Mouse (Mus musculus) megakaryocyte, embryonic 14.5 days (primary cell): ENCODE measurements around the gene Snx3. TPM values are rescaled to one million over a fixed set of nuclear protein-coding genes. Genes with fewer than 3 reads are reported as not detected.

Experiments used
- H3K27me3 ChIP-seq: replicated peaks from 2 replicates; pipeline ENCODE3; 2012; ENCODE audit warnings: inconsistent platforms
- H3K36me3 ChIP-seq: replicated peaks from 2 replicates; pipeline ENCODE3; 2012; ENCODE audit warnings: low read length, inconsistent platforms, mixed read lengths
- H3K4me1 ChIP-seq: 2 replicates; pipeline ENCODE4 v1.6.1; 2012; ENCODE audit warnings: inconsistent platforms
- H3K4me3 ChIP-seq: replicated peaks from 2 replicates; pipeline ENCODE3; 2012; ENCODE audit warnings: moderate library complexity, mild to moderate bottlenecking, inconsistent platforms
- H3K9me3 ChIP-seq: 2 replicates; pipeline ENCODE4 v1.6.1; 2012; ENCODE audit warnings: inconsistent platforms
- FLI1 ChIP-seq: IDR thresholded peaks from 2 replicates; pipeline ENCODE4 v1.6.1; 2012; ENCODE audit warnings: low read length, inconsistent platforms, mixed read lengths
- GATA1 ChIP-seq: IDR thresholded peaks from 3 replicates; pipeline ENCODE4 v1.6.1; 2012; ENCODE audit warnings: mixed read lengths, low read length, inconsistent platforms, borderline replicate concordance
- polyA plus RNA-seq: library from polyadenylated mRNA; stranded (reverse); fragments of >175 nt; gene quantifications from 2 replicates; pipeline ENCODE4 v1.2.3, GENCODE M21; 2012; ENCODE audit warnings: low replicate concordance; ENCODE audit not compliant: insufficient read depth

The Snx3 gene
- 155 and 278 TPM in 2 replicates for polyA plus RNA-seq

DNA sequence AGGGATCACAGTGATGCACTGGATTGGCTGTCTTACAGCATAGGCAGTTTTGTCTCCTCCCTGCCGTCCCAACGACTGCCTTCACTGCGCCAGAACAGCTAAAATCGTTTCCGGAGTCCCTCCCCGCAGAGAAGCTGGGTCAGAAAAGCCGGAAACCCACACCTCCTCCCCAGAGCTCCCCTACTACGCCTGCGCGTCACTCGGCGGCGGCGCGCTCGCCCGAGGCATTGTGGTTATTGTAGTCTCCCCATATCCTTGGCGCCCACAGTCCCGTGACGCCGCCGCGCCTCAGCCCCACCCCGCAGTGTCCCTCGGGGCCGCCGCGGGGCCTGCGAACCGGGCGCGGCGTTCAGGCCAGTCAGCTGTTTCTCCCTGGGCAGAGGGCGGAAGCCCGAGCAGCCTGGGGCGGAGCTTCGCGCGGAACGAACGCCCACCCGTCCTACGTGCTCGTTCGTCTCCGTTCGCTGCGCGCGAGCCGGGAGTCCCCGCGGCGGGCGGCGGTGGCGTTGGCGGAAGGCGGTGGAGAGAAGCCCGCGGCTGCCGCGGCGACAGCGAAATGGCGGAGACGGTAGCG, at the start of gene Snx3:
Snx3 (plus strand) TSS at position 256 of the 574 bp plus-strand sequence.
- Histone ChIP-seq H3K27me3 (no peaks in the 10 kb centered on the region), H3K9me3 (peaks cover 6% of the 10 kb centered on the region; the same call in 1 of the 2 replicates), H3K4me1 (peaks cover 40% of the 10 kb centered on the region), H3K36me3 (peaks cover 21% of the 10 kb centered on the region), H3K4me3 (peak within 1 kb of the TSS; percentile 97)
- no peak for TF ChIP-seq GATA1
- TF ChIP-seq FLI1, result peak; percentile 64; the same call in 1 of the 2 replicates

DNA sequence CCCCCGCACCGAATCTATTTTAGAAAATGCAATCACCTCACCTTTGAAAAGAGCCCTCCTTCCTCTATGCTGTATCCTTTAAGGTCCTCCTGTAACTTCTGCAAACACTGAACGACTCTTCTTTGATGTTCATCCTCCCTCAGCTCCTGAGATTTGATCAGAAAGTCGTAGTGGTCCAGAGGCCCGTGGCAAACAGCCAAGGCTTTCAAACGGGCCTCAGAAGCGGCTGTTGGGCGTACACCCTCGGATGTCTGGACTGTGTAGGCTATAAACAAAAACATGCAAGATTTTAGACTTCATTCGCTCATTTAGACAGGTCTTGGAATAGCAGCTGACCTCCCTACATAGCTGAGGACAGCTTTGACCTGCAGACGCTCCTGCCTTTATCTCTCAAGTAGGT, 47.6 kb upstream of the Snx3 start:
- Histone ChIP-seq H3K4me3 (no peak overlapping the region), H3K27me3 (no peaks in the 10 kb centered on the region), H3K4me1 (peaks cover 43% of the 10 kb centered on the region), H3K36me3 (peaks cover 42% of the 10 kb centered on the region), H3K9me3 (peaks cover 7% of the 10 kb centered on the region)
- TF ChIP-seq GATA1 (no peak), FLI1 (no peak)

DNA sequence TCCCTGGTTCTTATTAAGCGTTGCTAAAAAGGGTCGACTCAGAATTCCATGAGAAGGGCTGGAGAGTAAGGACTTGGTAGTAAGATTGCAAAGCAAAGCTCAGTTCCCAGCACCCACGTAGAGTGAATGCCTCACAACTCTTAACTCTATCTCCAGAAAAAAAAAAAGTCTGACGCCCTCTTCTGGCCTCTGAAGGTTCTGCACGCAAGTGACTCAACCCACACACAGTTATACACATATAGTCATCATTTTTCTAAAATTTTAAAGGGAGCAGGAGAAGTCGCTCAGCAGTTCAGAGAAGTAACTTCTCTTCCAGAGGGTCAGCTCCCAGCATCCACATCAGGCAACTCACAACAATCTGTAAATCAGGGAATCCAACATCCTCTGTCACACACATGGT, 47.1 kb upstream of the Snx3 start:
- H3K27me3 ChIP-seq, result no peaks in the 10 kb centered on the region
- H3K36me3 ChIP-seq, result peaks cover 46% of the 10 kb centered on the region
- H3K9me3 ChIP-seq, result peaks cover 12% of the 10 kb centered on the region
- no peak overlapping the region for H3K4me3 ChIP-seq
- H3K4me1 ChIP-seq, result peaks cover 44% of the 10 kb centered on the region
- TF ChIP-seq GATA1, result no peak
- TF ChIP-seq FLI1, result no peak

DNA sequence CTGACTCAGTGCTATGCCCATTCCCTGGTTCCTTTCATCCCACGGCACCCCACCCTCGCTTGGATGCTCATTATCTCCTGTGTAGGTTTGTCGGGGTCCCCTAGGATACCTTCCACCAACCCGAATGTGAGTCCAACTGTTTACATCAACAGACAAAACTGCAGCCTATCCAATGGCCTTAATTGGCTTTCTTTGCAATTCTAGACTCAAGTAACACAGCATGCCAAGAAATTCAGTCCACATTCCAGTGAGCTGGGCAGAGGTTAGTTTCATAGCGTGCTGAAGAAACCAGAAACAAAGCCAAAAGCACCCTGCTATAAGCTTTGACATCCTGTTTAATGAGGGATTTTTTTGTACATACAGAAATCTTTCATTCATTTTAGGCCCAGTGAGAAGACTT, 45.8 kb upstream of the Snx3 start:
- Histone ChIP-seq H3K4me1 (peaks cover 46% of the 10 kb centered on the region), H3K36me3 (peaks cover 49% of the 10 kb centered on the region), H3K4me3 (no peak overlapping the region), H3K9me3 (peaks cover 14% of the 10 kb centered on the region), H3K27me3 (no peaks in the 10 kb centered on the region)
- TF ChIP-seq FLI1 (no peak), GATA1 (no peak)

DNA sequence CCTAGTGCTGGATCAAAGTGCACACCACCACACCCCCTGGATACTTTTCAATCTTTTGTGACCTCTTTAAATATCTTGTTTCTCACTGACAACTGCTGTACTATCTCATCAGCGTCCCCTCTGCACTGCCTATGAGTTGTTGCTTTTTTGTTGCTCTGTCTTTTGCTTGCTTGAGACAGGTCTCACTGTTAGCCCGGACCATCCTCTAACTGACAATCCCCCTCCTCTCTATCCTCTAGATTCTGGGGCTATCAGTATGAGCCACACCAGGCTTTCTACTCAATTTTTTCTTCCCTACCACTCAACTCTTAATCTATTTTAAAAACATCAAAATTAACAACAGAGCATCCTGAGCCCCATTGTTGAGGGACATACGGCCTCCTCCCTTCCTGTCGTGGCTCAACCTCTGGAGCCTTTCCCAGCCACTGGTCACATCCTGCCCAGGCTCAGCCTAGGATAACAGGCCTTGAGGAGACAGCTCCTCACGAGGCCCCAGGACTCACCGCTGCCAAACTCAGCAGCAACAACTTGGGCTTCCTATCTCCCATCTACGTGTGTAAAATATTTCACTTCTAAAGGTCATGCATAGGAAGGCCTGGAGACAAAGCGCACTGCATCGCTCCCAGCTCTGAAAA, 44.2 kb upstream of the Snx3 start:
- Histone ChIP-seq H3K27me3 (no peaks in the 10 kb centered on the region), H3K9me3 (peaks cover 14% of the 10 kb centered on the region), H3K36me3 (peaks cover 51% of the 10 kb centered on the region), H3K4me3 (peak overlapping the region; percentile 54), H3K4me1 (peaks cover 61% of the 10 kb centered on the region)
- TF ChIP-seq GATA1, result no peak
- TF ChIP-seq FLI1, result no peak

DNA sequence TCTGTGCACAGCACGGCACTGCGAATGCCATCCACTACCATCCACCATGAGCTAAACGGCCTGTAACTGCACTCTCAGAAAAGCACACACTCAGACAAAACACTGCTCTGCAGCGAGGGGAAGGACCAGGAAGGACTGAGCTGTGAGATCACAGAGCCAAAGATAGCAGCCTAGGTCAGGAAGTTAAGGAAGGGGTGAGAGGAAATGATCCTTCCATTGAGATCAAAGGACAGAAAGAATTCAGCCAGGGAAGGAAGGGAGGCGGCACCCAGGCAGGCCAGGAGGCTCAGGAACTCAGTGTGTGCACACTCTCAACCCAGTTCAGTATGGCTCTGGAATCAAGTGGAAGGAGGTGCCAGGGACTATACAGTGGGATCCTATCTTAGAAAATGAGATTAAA, 37.6 kb upstream of the Snx3 start:
- H3K36me3 ChIP-seq, result peaks cover 23% of the 10 kb centered on the region
- peaks cover 72% of the 10 kb centered on the region for H3K4me1 ChIP-seq
- no peak for TF ChIP-seq GATA1
- no peak for TF ChIP-seq FLI1
- no peaks in the 10 kb centered on the region for H3K27me3 ChIP-seq
- H3K9me3 ChIP-seq, result peaks cover 7% of the 10 kb centered on the region
- peak overlapping the region; percentile 79 for H3K4me3 ChIP-seq

DNA sequence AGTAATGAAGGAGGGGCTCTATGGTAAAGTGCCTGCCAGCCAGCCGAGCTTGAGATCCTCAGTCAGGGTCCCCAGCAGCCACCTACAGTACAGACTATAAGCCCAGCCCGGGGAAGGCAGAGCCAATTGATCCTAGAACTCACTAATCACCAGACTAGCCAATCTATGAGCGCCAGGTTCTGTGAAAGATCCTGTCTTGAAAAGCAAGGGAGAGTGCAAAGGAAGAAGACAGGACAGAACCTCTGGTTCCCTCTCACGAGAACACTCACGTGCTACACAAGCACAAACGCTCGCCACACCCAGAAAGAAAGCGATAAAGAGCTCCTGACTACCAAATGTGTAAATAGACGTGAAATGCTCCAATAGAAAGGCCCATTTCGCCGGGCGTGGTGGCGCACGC, 37.0 kb upstream of the Snx3 start:
- H3K9me3 ChIP-seq, result peaks cover 1% of the 10 kb centered on the region
- H3K36me3 ChIP-seq, result peaks cover 17% of the 10 kb centered on the region
- H3K4me3 ChIP-seq, result no peak overlapping the region
- peaks cover 72% of the 10 kb centered on the region for H3K4me1 ChIP-seq
- no peaks in the 10 kb centered on the region for H3K27me3 ChIP-seq
- no peak for TF ChIP-seq FLI1
- no peak for TF ChIP-seq GATA1

DNA sequence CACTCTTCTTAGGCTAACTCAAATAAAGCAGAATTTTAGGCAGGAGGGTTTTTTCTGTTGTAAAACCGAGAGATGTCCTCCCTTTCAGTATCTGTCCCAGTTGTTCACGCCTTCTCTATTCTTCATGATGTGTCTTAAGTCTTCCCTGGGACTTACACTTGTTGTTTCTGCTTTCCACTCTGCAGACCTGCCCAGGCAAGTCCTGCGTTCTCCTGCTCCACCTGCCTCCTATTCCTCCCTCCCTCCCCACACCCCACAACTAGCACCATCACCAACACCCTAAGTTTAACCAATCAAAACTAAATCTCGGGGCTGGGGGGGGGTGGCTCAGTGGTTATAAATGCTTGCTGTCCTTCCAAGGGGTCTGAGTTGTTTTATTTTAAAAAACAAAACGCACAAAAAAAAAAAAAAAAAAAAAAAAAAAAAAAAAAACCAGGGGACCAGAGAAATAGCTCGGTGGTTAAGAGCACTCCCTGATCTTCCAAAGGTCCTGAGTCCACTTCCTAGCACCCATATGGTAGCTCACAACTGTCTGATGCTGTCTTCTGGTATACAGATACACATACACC, 26.8 kb upstream of the Snx3 start:
- H3K4me1 ChIP-seq, result peaks cover 50% of the 10 kb centered on the region
- peaks cover 29% of the 10 kb centered on the region for H3K36me3 ChIP-seq
- no peak overlapping the region for H3K4me3 ChIP-seq
- peaks cover 9% of the 10 kb centered on the region; the same call in 1 of the 2 replicates for H3K9me3 ChIP-seq
- TF ChIP-seq GATA1, result no peak
- TF ChIP-seq FLI1, result no peak
- H3K27me3 ChIP-seq, result no peaks in the 10 kb centered on the region

DNA sequence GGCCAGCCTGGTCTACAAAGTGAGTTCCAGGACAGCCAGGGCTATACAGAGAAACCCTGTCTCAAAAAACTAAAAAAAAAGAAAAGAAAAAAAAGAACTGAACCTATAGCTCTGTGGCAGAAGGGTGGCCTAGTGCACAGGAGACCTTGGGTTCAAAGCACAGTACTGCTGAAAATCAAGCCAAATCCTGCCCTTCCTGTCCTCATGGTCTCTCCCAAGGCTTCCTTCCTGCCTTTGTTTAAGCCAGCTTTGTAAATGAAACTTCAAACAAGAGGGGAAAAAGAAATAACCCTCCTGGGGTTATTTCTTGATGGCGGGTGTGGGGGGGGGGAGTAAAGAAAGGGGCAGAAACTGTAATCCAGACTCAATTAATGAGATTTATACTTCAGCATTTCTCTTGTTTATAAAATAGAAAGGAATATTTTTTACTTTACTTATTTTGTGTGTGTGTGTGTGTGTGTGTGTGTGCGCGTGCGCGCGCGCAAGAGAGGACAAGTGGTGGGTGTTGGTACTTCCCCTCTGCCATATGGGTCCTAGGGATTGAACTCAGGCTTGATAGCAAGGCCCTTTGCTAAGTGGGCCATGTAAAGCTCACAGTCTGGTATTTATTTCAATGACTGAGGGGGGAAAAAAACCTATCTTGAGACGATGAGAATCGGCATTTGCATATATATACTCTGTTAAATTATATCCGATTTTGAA, 24.9 kb upstream of the Snx3 start:
- H3K27me3 ChIP-seq, result no peaks in the 10 kb centered on the region
- TF ChIP-seq GATA1 (no peak), FLI1 (no peak)
- H3K36me3 ChIP-seq, result peaks cover 15% of the 10 kb centered on the region
- H3K4me1 ChIP-seq, result peaks cover 60% of the 10 kb centered on the region
- H3K9me3 ChIP-seq, result peaks cover 9% of the 10 kb centered on the region; the same call in 1 of the 2 replicates
- peak overlapping the region; percentile 26 for H3K4me3 ChIP-seq
